In genomic region chr7:118712228-118713173, GRCm38 (mm10) we compare ENCODE assay signal across 7 mouse cellular contexts. TPM values are rescaled to one million over a fixed set of nuclear protein-coding genes. Genes with fewer than 3 reads are reported as not detected.
A peak's percentile ranks its signal among the peaks of the same experiment; 100 is the strongest.
DNase-seq lines count a peak whose midpoint lies in the region; ATAC-seq and TF ChIP-seq lines count a peak whose summit lies in the region.

Ccp110 (plus strand) TSS chr7:118712552.

- no peaks in the 10 kb centered on the region for H3K4me1 ChIP-seq in embryonic facial prominence, embryonic 11.5 days (ENCODE audit: control insufficient read depth, insufficient read depth, low read length)
- H3K4me1 ChIP-seq in kidney, adult 2 months (ENCODE audit: control insufficient read depth, insufficient read depth, low read length) = peaks cover 5% of the 10 kb centered on the region; the same call in 1 of the 2 replicates
- H3K4me1 ChIP-seq in limb, embryonic 12.5 days (replicated peaks) = peaks cover 10% of the 10 kb centered on the region
- peaks cover 12% of the 10 kb centered on the region for H3K4me1 ChIP-seq in midbrain, embryonic 15.5 days
- H3K4me1 ChIP-seq in spleen, adult 2 months (ENCODE audit: control insufficient read depth, insufficient read depth, insufficient read length) = no peaks in the 10 kb centered on the region

- WGBS in embryonic facial prominence, embryonic 11.5 days = under 1% methylated on average over 48 of the region's 48 CpGs
- under 1% methylated on average over 48 of the region's 48 CpGs for WGBS in kidney, adult 2 months
- WGBS in limb, embryonic 12.5 days = under 1% methylated on average over 48 of the region's 48 CpGs
- 1% methylated on average over 48 of the region's 48 CpGs for WGBS in midbrain, embryonic 15.5 days
- WGBS in spleen, adult 2 months = 1% methylated on average over 48 of the region's 48 CpGs

- peak within 1 kb of the TSS; percentile 66 for H3K4me2 ChIP-seq in embryonic facial prominence, embryonic 11.5 days (ENCODE audit: low read depth, low read length)
- peak within 1 kb of the TSS; percentile 53 for H3K4me2 ChIP-seq in limb, embryonic 12.5 days
- peak within 1 kb of the TSS; percentile 77 for H3K4me2 ChIP-seq in midbrain, embryonic 15.5 days

- DNase-seq in adrenal gland, postnatal 14 days = peak; percentile 96
- peak; percentile 98 for DNase-seq in embryonic facial prominence, embryonic 11.5 days (ENCODE audit: low spot score)
- peak; percentile 95 to 98 for DNase-seq in heart, adult 18-20 months
- DNase-seq in kidney, adult 2 months = peak; percentile 98
- DNase-seq in spleen, adult 2 months (ENCODE audit: low read depth in 1 of 2, low spot score in 2 of 2) = peak; percentile 90 to 92

- ATAC-seq in embryonic facial prominence, embryonic 11.5 days (replicated peaks; ENCODE audit: insufficient number of reproducible peaks, low FRiP score, low TSS enrichment, low read depth) = peak; percentile 94
- ATAC-seq in limb, embryonic 12.5 days (ENCODE audit: insufficient number of reproducible peaks, insufficient read depth, low FRiP score, low TSS enrichment, low read depth) = peak; percentile 95
- ATAC-seq in midbrain, embryonic 15.5 days (replicated peaks) = peak; percentile 98

- no peak for TF ChIP-seq POLR2A in kidney, adult 2 months (IDR thresholded peaks at IDR 0.05; ENCODE audit: low read depth, low read length)
- TF ChIP-seq POLR2A in spleen, adult 2 months (IDR thresholded peaks at IDR 0.05; ENCODE audit: low read depth, low read length) = no peak

- no peaks in the 10 kb centered on the region for H3K9me3 ChIP-seq in embryonic facial prominence, embryonic 11.5 days (replicated peaks; ENCODE audit: control insufficient read depth, low read length)
- no peaks in the 10 kb centered on the region for H3K9me3 ChIP-seq in limb, embryonic 12.5 days
- H3K9me3 ChIP-seq in midbrain, embryonic 15.5 days = no peaks in the 10 kb centered on the region

- no peaks in the 10 kb centered on the region for H3K27me3 ChIP-seq in embryonic facial prominence, embryonic 11.5 days (ENCODE audit: control insufficient read depth, insufficient read depth, low read length)
- H3K27me3 ChIP-seq in kidney, adult 2 months (replicated peaks; ENCODE audit: control insufficient read depth, insufficient read depth, low read length) = no peaks in the 10 kb centered on the region
- H3K27me3 ChIP-seq in limb, embryonic 12.5 days = no peaks in the 10 kb centered on the region
- H3K27me3 ChIP-seq in midbrain, embryonic 15.5 days (replicated peaks) = no peaks in the 10 kb centered on the region
- no peaks in the 10 kb centered on the region for H3K27me3 ChIP-seq in spleen, adult 2 months (ENCODE audit: control insufficient read depth, insufficient read depth, low read length)

- H3K36me3 ChIP-seq in embryonic facial prominence, embryonic 11.5 days (replicated peaks; ENCODE audit: control insufficient read depth, insufficient read depth, low read depth, low read length) = no peaks in the 10 kb centered on the region
- no peaks in the 10 kb centered on the region for H3K36me3 ChIP-seq in kidney, adult 2 months (ENCODE audit: control insufficient read depth, insufficient read depth, low read length)
- peaks cover 11% of the 10 kb centered on the region; the same call in 1 of the 2 replicates for H3K36me3 ChIP-seq in limb, embryonic 12.5 days
- H3K36me3 ChIP-seq in midbrain, embryonic 15.5 days (replicated peaks) = peaks cover 12% of the 10 kb centered on the region
- H3K36me3 ChIP-seq in spleen, adult 2 months (ENCODE audit: control insufficient read depth, insufficient read depth, low read length) = peaks cover 1% of the 10 kb centered on the region

- peak within 1 kb of the TSS; percentile 74 for H3K9ac ChIP-seq in embryonic facial prominence, embryonic 11.5 days (replicated peaks; ENCODE audit: low read length)
- peak within 1 kb of the TSS; percentile 72 for H3K9ac ChIP-seq in limb, embryonic 12.5 days (replicated peaks)
- peak within 1 kb of the TSS; percentile 79 for H3K9ac ChIP-seq in midbrain, embryonic 15.5 days

- H3K4me3 ChIP-seq in embryonic facial prominence, embryonic 11.5 days (ENCODE audit: low read depth, low read length) = peak within 1 kb of the TSS; percentile 82
- peak within 1 kb of the TSS; percentile 73 for H3K4me3 ChIP-seq in kidney, adult 2 months (ENCODE audit: insufficient read depth, low read depth, low read length)
- H3K4me3 ChIP-seq in limb, embryonic 12.5 days (replicated peaks) = peak within 1 kb of the TSS; percentile 67
- H3K4me3 ChIP-seq in midbrain, embryonic 15.5 days = peak within 1 kb of the TSS; percentile 93
- H3K4me3 ChIP-seq in spleen, adult 2 months (ENCODE audit: extremely low read depth, insufficient read depth, insufficient read length) = peak within 1 kb of the TSS; percentile 64

- H3K27ac ChIP-seq in embryonic facial prominence, embryonic 11.5 days (replicated peaks; ENCODE audit: low read depth, low read length) = no peak within 1 kb of the TSS
- H3K27ac ChIP-seq in kidney, adult 2 months (ENCODE audit: insufficient read depth, low read depth, low read length) = no peak within 1 kb of the TSS
- no peak within 1 kb of the TSS for H3K27ac ChIP-seq in limb, embryonic 12.5 days
- H3K27ac ChIP-seq in midbrain, embryonic 15.5 days = peak within 1 kb of the TSS; percentile 82
- no peak within 1 kb of the TSS for H3K27ac ChIP-seq in spleen, adult 2 months (ENCODE audit: insufficient read depth, low read length)

- no peak for TF ChIP-seq CTCF in kidney, adult 2 months (conservative IDR thresholded peaks at IDR 0.05; ENCODE audit: insufficient read depth, insufficient read length, low read depth, low read length)
- no peak for TF ChIP-seq CTCF in spleen, adult 2 months (IDR thresholded peaks at IDR 0.05; ENCODE audit: extremely low read depth, insufficient read depth, insufficient read length, insufficient replicate concordance)

RNA-seq across cellular contexts. Expression of gene Ccp110, which starts in this region (rescaled TPM):
- total RNA-seq in adrenal gland, postnatal 14 days (2021) = 8.2 and 9.5 TPM in 2 replicates
- polyA plus RNA-seq in embryonic facial prominence, embryonic 11.5 days (2014; fragmentation: Nextera tagmentation; extraction: Ambion mirVana) = 19.0 and 21.4 TPM in 2 replicates
- total RNA-seq in heart, adult 18-20 months (2021) = 1 to 10 TPM; 1.2 to 1.9 TPM
- polyA plus RNA-seq in kidney, adult 2 months (2012; rRNA removed) = 2.5 and 2.9 TPM in 2 replicates
- 31.8 and 33.2 TPM in 2 replicates for polyA plus RNA-seq in limb, embryonic 12.5 days (2016; fragmentation: Nextera tagmentation; extraction: Ambion mirVana)
- polyA plus RNA-seq in midbrain, embryonic 15.5 days (2015; fragmentation: Nextera tagmentation; extraction: Ambion mirVana) = 29.2 and 30.1 TPM in 2 replicates
- polyA plus RNA-seq in spleen, adult 2 months (2012; rRNA removed) = 1.4 and 1.5 TPM in 2 replicates
